Mouse (Mus musculus) heart, adult 2 months (tissue): Measurements from ENCODE around the gene Lypd6.

Experiments used
- CTCF ChIP-seq: fragments of 200-600 bp; IDR thresholded peaks from 2 replicates; pipeline ENCODE4 v1.8.1; 2022; ENCODE audit warnings: antibody characterized with exemption, mild to moderate bottlenecking, moderate library complexity
- EP300 ChIP-seq: fragments of 200-500 bp; IDR thresholded peaks from 2 replicates; pipeline ENCODE4 v1.6.1; 2011; ENCODE audit warnings: low read depth, low read length, control low read depth; ENCODE audit not compliant: insufficient read depth

DNA sequence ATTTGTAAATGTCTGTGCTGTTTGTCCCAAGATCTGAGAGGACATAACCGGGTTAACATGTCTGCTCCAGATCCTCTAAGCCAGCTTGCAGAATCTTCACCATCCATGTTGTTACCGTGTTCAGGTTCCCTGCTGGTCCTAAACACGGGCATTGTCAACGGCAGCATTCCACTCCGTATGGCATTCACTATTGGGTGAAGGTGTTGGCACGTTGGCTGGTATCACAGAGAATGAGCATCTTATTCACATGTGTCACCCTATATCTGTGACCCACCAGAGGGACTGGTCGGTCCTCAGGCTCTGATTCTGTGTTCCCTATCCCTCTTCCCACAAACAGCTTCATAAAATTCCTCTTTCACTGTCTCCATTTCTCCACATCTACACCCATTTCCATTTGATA lies 52.9 kb downstream of the Lypd6 start:
- TF ChIP-seq CTCF (no peak), EP300 (no peak)
